Mouse (Mus musculus): Measurements from ENCODE around the gene Mapk8. TPM values are rescaled to one million over a fixed set of nuclear protein-coding genes. Genes with fewer than 3 reads are reported as not detected.

The Mapk8 gene
- 19.6 and 20.8 TPM in 2 replicates for total RNA-seq (2012; rRNA removed)

- H3K4me3 ChIP-seq (ENCODE audit: insufficient read depth in 1 of 2, low read depth in 1 of 2, low read length in 2 of 2, poor library complexity in 1 of 2, severe bottlenecking in 1 of 2) = peak within 1 kb of the TSS; percentile 90 to 96
- TF ChIP-seq ZNF384 (IDR thresholded peaks at IDR 0.05; ENCODE audit: low read depth, low read length) (no peak), CHD2 (IDR thresholded peaks at IDR 0.05; ENCODE audit: low read depth, low read length) (no peak), ZC3H11A (IDR thresholded peaks at IDR 0.05; ENCODE audit: borderline replicate concordance, low read depth, low read length) (no peak), HCFC1 (IDR thresholded peaks at IDR 0.05; ENCODE audit: borderline replicate concordance, insufficient read depth, low read length) (no peak), MAFK (IDR thresholded peaks at IDR 0.05; ENCODE audit: insufficient read depth, low read depth, low read length) (no peak)
- H3K4me1 ChIP-seq (ENCODE audit: control insufficient read depth in 2 of 2, insufficient read depth in 2 of 2, low read length in 2 of 2, poor library complexity in 1 of 2) = peaks cover 2% of the 10 kb centered on the region in 2 experiments; a peak in 2 of 4 replicates
- DNase-seq (ENCODE audit: low read depth, low spot score) = peak; percentile 81
- peak within 1 kb of the TSS; percentile 93 for H3K9ac ChIP-seq (ENCODE audit: insufficient read depth, low read depth, low read length, poor library complexity, severe bottlenecking)
- H3K9me3 ChIP-seq (ENCODE audit: control insufficient read depth, insufficient read depth, low read depth, low read length) = no peaks in the 10 kb centered on the region
- H3K27ac ChIP-seq (ENCODE audit: insufficient read depth, low read depth, low read length, poor library complexity, severe bottlenecking) = 0 out of 2 replicates have a peak within 1 kb of the TSS, but pooled peaks have one; percentile 42
- no peaks in the 10 kb centered on the region for H3K36me3 ChIP-seq (ENCODE audit: control insufficient read depth, insufficient read depth, low read length, poor library complexity, severe bottlenecking)
- in situ Hi-C loops (cut with MboI; ENCODE audit: low sequenced_read_pairs in 2 of 2, unreplicated experiment in 2 of 2) = no loop called here
Observed at GRCm38 (mm10) chr14:33447027-33447569, at the start of gene Mapk8. Gene Mapk8 (minus strand): TSS chr14:33447158.

GRCm38 (mm10) chr14:33495226-33495625 lies 48.3 kb upstream of the Mapk8 start:
- H3K27ac ChIP-seq (ENCODE audit: insufficient read depth, low read depth, low read length, poor library complexity, severe bottlenecking) = no peak overlapping the region
- H3K36me3 ChIP-seq (ENCODE audit: control insufficient read depth, insufficient read depth, low read length, poor library complexity, severe bottlenecking) = no peaks in the 10 kb centered on the region
- no peak overlapping the region for H3K4me3 ChIP-seq (ENCODE audit: insufficient read depth in 1 of 2, low read depth in 1 of 2, low read length in 2 of 2, poor library complexity in 1 of 2, severe bottlenecking in 1 of 2)
- TF ChIP-seq ZNF384 (IDR thresholded peaks at IDR 0.05; ENCODE audit: low read depth, low read length) (no peak), MAFK (IDR thresholded peaks at IDR 0.05; ENCODE audit: insufficient read depth, low read depth, low read length) (no peak), CHD2 (IDR thresholded peaks at IDR 0.05; ENCODE audit: low read depth, low read length) (no peak), ZC3H11A (IDR thresholded peaks at IDR 0.05; ENCODE audit: borderline replicate concordance, low read depth, low read length) (no peak), HCFC1 (IDR thresholded peaks at IDR 0.05; ENCODE audit: borderline replicate concordance, insufficient read depth, low read length) (no peak)
- H3K9me3 ChIP-seq (ENCODE audit: control insufficient read depth, insufficient read depth, low read depth, low read length) = no peaks in the 10 kb centered on the region
- H3K9ac ChIP-seq (ENCODE audit: insufficient read depth, low read depth, low read length, poor library complexity, severe bottlenecking) = no peak overlapping the region
- no peak for DNase-seq (ENCODE audit: low read depth, low spot score)
- in situ Hi-C loops (cut with MboI; ENCODE audit: low sequenced_read_pairs in 2 of 2, unreplicated experiment in 2 of 2) = no loop called here
- no peaks in the 10 kb centered on the region for H3K4me1 ChIP-seq (ENCODE audit: control insufficient read depth in 2 of 2, insufficient read depth in 2 of 2, low read length in 2 of 2, poor library complexity in 1 of 2)

DNA sequence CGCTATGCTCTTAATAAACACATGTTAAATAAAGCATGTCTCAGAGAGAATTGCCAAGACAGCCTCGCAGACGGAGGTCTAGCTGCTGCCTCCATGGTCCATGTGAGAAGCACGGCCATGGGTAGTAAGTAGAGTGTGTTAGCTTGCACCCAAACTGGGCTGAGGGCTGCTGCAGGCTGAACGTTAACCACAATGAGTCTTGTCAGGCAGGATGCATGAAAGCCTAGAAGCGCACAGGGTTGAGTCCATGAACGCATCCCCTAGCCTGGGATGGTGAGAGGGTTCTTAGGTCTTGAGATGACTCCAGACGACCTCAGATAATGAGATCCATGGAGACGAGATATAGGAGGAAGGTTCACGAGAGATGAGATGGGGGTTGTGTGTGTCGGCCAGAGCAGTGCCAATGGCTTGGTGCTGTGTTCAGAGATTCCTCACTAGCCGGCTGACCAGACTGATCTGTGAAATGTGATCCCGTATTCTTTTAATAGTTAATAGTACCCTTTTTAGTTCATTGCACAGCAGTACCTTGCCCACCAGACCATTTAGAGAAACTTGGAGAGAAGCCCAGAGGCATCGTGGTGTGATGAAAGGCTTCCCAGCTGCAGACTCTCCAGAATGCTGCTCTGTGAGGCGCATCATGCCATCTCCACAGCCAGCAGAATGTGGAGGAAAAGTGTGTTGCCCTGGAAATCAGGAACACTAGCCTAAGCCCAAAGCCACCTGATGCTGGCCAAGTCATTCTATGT lies 41.0 kb upstream of the Mapk8 start:
- no peak overlapping the region for H3K9ac ChIP-seq (ENCODE audit: insufficient read depth, low read depth, low read length, poor library complexity, severe bottlenecking)

GRCm38 (mm10) chr14:33481991-33482390 lies 35.0 kb upstream of the Mapk8 start:
- no peaks in the 10 kb centered on the region for H3K4me1 ChIP-seq (ENCODE audit: control insufficient read depth in 2 of 2, insufficient read depth in 2 of 2, low read length in 2 of 2, poor library complexity in 1 of 2)
- H3K4me3 ChIP-seq (ENCODE audit: insufficient read depth in 1 of 2, low read depth in 1 of 2, low read length in 2 of 2, poor library complexity in 1 of 2, severe bottlenecking in 1 of 2) = no peak overlapping the region
- TF ChIP-seq ZC3H11A (IDR thresholded peaks at IDR 0.05; ENCODE audit: borderline replicate concordance, low read depth, low read length) = no peak
- TF ChIP-seq HCFC1 (IDR thresholded peaks at IDR 0.05; ENCODE audit: borderline replicate concordance, insufficient read depth, low read length) = no peak
- TF ChIP-seq MAFK (IDR thresholded peaks at IDR 0.05; ENCODE audit: insufficient read depth, low read depth, low read length) = no peak
- no peak for TF ChIP-seq CHD2 (IDR thresholded peaks at IDR 0.05; ENCODE audit: low read depth, low read length)
- TF ChIP-seq ZNF384 (IDR thresholded peaks at IDR 0.05; ENCODE audit: low read depth, low read length) = no peak
- H3K27ac ChIP-seq (ENCODE audit: insufficient read depth, low read depth, low read length, poor library complexity, severe bottlenecking) = no peak overlapping the region
- no peaks in the 10 kb centered on the region for H3K36me3 ChIP-seq (ENCODE audit: control insufficient read depth, insufficient read depth, low read length, poor library complexity, severe bottlenecking)
- no peak overlapping the region for H3K9ac ChIP-seq (ENCODE audit: insufficient read depth, low read depth, low read length, poor library complexity, severe bottlenecking)
- no peak for DNase-seq (ENCODE audit: low read depth, low spot score)
- H3K9me3 ChIP-seq (ENCODE audit: control insufficient read depth, insufficient read depth, low read depth, low read length) = no peaks in the 10 kb centered on the region
- in situ Hi-C loops (cut with MboI; ENCODE audit: low sequenced_read_pairs in 2 of 2, unreplicated experiment in 2 of 2) = no loop called here

More for the DNA sequence above, 41.0 kb upstream of the Mapk8 start:
- no peak for TF ChIP-seq CHD2 (IDR thresholded peaks at IDR 0.05; ENCODE audit: low read depth, low read length)
- no peak for TF ChIP-seq ZNF384 (IDR thresholded peaks at IDR 0.05; ENCODE audit: low read depth, low read length)
- TF ChIP-seq MAFK (IDR thresholded peaks at IDR 0.05; ENCODE audit: insufficient read depth, low read depth, low read length) = no peak
- no peak for TF ChIP-seq ZC3H11A (IDR thresholded peaks at IDR 0.05; ENCODE audit: borderline replicate concordance, low read depth, low read length)
- no peak for TF ChIP-seq HCFC1 (IDR thresholded peaks at IDR 0.05; ENCODE audit: borderline replicate concordance, insufficient read depth, low read length)
- no peaks in the 10 kb centered on the region for H3K4me1 ChIP-seq (ENCODE audit: control insufficient read depth in 2 of 2, insufficient read depth in 2 of 2, low read length in 2 of 2, poor library complexity in 1 of 2)
- no peak overlapping the region for H3K27ac ChIP-seq (ENCODE audit: insufficient read depth, low read depth, low read length, poor library complexity, severe bottlenecking)
- no peaks in the 10 kb centered on the region for H3K9me3 ChIP-seq (ENCODE audit: control insufficient read depth, insufficient read depth, low read depth, low read length)
- H3K4me3 ChIP-seq (ENCODE audit: insufficient read depth in 1 of 2, low read depth in 1 of 2, low read length in 2 of 2, poor library complexity in 1 of 2, severe bottlenecking in 1 of 2) = no peak overlapping the region
- in situ Hi-C loops (cut with MboI; ENCODE audit: low sequenced_read_pairs in 2 of 2, unreplicated experiment in 2 of 2) = no loop called here
- DNase-seq (ENCODE audit: low read depth, low spot score) = no peak
- no peaks in the 10 kb centered on the region for H3K36me3 ChIP-seq (ENCODE audit: control insufficient read depth, insufficient read depth, low read length, poor library complexity, severe bottlenecking)
